Mouse (Mus musculus) heart, postnatal 25 days (tissue): ENCODE measurements around the gene Nmb. TPM values are rescaled to one million over a fixed set of nuclear protein-coding genes. Genes with fewer than 3 reads are reported as not detected.

Experiments used
- DNase-seq: peaks from one replicate; pipeline ENCODE4 v3.0.0; 2022; ENCODE audit warnings: low spot score
- intact Hi-C: fragments of 180-260 bp; cut with DNase I; formaldehyde crosslinking; loops from one replicate; pipeline ENCODE4 v1.15.1; 2025
- total RNA-seq, 2 experiments: library from RNA; stranded (reverse); gene quantifications; 2 replicates each; pipeline ENCODE4 v1.2.3; 2021

The Nmb gene
- total RNA-seq, 2 experiments from 2014 or later: 5.8 to 7.7 TPM

DNA sequence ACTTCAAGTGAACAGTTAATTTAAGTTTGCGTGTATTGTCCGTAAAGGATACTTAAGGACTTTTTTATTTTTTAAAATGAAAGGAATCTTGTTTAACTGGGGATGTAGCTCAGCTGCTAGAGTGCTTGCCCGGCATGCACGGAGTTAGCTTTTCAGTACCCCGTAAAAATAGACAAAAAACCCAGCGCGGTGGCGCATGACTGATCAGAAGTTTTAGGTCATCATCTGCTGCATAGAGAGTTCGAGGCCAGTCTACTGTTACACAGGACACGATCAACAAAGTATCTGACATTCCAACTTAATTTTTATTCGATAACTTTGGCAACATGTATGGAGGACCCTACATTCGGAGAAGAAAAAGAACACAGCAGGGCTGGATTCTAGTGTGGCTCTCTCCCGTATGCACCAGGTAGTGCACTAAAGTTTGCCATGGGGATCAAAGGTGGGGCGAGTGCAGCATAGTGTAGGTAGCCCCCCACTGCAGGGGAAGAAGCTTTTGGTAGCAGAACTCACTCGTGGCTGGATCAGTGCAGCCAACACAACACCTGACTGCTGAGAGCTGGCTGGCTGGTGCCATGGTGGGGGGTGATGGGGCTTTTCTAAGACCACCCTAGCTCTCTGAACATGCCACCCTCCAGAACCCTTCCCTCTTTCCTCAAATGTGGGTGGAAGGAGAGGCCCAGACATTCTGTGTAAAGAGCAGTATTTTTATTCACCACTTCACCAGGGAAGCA, 3.2 kb downstream of the Nmb start:
- DNase-seq: no peak
- intact Hi-C loops: loop anchor here (5.0 kb wide), 1 partner anchor 46 kb away; the partner anchor contains the start of gene Sec11a

DNA sequence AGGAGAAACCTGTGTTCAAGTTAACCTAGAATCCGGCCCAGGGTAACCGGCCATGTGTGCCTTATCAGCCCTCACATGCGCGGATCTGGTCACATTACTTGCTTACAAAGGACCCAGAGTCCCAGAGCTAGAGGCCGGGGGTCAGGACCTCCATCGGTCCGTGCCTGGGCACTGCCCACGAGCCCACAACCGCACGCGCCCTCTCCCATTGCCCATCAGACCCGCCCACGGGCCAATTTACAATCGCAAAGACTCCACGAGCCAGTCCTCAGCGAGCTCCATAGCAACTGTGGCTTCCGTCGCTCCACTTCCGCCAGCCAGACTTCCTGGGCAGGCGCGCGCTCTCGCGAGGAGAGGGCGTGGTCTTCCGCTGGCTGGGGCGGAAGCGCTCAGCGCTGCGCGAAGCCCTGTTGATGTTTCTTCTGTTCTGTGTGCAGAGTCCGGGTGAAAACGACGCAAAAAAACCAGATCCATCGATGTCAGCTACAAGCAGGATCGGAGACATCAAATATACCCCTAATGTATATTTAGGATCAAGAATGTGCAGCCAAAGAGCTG, 3.9 kb downstream of the Nmb start, which contains the start of gene Wdr73:
Wdr73 (minus strand) TSS at position 326 of the 558 bp plus-strand sequence.
- intact Hi-C loops: loop anchor here (5.0 kb wide), 1 partner anchor 46 kb away; the partner anchor contains the start of gene Sec11a

DNA sequence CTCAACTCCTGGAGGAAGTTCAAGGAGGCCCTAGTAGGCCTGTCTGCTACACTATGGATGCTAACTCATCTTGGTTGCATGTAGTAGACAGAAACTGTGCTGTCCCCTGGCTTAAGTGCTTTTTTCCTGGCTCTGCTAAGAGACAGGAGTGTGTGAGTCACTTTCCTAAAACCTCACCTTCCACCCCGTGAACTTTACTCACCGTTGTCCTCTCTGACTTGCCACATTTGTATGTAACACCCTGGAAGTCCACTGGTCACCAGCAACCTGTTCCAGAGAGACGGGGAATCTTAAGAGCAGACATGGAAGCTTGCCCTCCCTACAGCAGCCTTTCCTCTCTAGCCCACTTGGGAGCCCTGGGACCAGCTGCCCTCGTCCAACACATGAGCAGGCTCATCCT, 7.2 kb downstream of the Nmb start:
- no peak for DNase-seq
- intact Hi-C loops: loop anchor here (2.0 to 10.0 kb wide), 2 partner anchors 97 to 447 kb away; partner anchors contain the start of gene Rps17

More for the DNA sequence above, 3.9 kb downstream of the Nmb start, which contains the start of gene Wdr73:
- peak; percentile 84 for DNase-seq

DNA sequence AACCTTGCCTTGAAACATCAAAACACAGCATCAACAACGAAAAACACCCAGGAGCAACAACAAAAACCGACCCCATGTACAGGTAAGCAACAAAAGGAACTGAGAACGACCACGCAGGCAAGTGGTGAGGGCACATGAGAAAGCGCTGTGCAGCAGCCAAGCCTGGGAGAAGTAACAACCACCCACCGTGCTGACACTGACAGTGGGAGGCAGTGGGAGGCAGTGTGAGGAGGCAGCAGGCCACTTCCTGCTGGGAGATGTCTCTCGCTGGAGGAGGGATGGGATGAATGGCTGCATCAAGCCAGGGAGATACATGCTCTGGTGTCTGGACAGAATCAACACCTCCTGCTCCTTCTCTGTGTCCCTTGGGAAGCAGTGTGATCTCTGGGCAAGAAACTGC, 7.7 kb downstream of the Nmb start:
- no peak for DNase-seq
- intact Hi-C loops: loop anchor here (10.0 kb wide), 1 partner anchor 448 kb away; the partner anchor contains the start of gene Rps17

DNA sequence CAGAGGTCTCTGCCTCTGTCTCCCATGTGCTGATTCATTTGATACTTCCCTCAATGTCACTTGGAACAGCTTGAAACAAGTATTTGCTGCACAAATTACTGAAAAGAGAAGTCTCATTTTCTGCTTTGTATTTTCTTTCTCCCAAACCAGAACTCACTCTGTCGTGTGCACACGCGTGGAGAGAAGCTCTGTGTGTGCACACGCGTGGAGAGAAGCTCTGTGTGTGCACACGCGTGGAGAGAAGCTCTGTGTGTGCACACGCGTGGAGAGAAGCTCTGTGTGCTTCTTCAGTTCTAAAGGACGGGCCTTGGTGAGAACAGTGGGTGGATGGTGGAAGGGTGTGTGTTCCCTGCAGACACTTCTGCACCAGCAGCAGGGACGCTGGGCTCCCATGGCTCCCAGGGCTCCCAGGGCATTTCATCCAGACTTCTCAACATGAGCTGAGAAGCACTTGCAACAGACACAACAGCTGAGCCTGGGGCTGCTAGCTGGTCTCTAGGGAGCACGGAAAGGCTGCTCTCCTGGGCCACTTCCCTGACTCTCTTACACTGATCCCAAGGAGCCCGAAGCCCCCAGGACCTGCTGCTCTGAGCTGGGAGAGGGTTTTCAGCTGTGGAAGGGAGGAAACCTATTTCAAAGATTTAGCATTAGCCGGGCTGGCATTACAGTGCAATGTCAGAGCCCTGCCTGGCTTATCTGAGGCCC, 9.9 kb downstream of the Nmb start:
- no peak for DNase-seq
- intact Hi-C loops: loop anchor here (10.0 kb wide), 1 partner anchor 450 kb away; the partner anchor contains the start of gene Rps17

DNA sequence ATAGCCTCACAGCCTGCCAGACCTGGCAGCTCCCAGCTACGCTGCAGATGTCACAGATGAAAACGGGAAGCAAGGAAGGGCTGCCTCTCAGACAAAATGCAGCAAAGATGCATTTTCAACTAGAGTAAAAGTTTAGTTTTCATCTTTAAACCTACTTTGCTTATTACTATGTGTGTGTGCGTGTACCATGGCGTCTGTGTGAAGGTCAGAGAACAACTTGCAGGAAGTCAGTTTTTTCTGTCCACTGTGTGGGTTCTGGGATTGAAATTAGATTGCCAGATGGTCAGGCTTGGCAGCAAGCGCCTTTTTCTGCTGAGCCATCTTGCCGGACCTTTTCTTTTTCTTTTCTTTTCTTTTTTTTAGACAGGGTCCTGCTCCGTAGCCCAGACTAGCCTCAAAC, 10.7 kb downstream of the Nmb start:
- no peak for DNase-seq
- intact Hi-C loops: loop anchor here (10.0 kb wide), 1 partner anchor 451 kb away; the partner anchor contains the start of gene Rps17

DNA sequence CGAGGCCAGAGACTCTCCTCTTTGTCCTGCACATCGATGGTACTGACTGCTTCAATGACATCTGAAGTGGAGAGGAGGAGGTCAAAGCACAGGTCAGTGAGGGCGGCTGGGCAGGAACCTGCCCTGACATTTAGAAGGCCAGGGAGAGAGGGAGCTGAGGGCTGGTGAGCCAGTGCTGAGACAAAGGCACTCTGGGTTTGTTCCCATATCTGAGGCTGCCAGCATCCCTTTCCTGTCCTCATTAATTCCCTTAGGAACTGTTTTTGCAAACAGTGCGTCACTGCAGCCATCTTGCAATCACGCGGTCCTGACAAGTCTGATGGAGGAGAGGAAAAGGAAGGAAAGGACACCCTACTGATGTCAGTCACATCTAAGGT, 11.1 kb downstream of the Nmb start:
- intact Hi-C loops: loop anchor here (10.0 kb wide), 1 partner anchor 451 kb away; the partner anchor contains the start of gene Rps17
- DNase-seq: no peak

DNA sequence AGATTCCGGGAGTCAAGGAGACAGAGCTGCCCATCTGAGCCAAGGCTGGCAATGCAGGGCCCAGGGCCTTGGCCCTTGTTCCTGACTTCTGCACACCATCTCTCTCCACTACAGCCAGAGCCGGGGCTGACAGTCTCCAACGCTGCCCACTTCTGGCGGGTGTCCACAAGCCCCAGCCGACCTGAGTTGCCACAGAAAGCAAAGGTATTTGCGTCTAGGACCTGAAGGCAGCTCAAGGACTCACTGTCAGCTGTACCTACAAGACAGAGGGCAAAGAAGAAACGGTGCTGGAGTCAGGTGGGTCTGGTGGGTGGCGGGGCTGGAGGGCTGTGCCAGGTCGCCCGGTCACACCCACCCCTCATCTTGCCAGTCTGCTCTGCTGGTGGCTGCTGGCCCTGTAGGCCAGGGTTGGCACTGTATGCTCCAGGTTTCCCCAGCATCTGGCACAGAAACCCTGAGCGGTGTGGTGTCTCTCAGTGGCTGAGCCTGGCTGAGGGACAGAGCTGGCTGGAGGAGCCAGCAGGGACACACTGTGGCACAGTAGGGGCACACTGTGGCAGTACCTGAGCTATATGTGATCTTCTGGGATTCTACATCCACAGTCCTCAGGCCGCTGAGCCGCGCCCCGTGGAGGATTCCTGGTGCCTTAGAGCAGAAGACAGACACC, 11.7 kb downstream of the Nmb start:
- no peak for DNase-seq
- intact Hi-C loops: loop anchor here (10.0 kb wide), 1 partner anchor 452 kb away; the partner anchor contains the start of gene Rps17

DNA sequence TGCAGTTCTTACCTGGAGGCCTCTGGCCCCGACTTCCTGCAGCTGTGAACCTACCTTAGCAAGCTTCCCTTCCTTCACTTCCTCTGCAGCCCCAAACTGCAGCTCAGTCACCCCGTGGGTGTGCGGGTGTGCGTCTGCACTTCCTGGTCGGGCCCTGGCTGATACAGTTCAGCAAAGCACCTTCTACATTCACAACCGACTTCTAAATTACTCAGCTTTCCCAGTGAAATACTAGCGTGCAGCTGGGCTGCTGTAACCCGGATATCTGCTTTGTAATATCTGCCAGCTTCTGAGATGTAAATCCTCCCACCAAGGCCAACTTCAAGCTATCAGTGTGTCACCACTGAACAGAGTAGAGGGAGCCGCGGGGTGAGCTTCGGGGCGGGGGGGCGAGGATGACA, 15.0 kb downstream of the Nmb start:
- intact Hi-C loops: loop anchor here (10.0 kb wide), 1 partner anchor 455 kb away; the partner anchor contains the start of gene Rps17

DNA sequence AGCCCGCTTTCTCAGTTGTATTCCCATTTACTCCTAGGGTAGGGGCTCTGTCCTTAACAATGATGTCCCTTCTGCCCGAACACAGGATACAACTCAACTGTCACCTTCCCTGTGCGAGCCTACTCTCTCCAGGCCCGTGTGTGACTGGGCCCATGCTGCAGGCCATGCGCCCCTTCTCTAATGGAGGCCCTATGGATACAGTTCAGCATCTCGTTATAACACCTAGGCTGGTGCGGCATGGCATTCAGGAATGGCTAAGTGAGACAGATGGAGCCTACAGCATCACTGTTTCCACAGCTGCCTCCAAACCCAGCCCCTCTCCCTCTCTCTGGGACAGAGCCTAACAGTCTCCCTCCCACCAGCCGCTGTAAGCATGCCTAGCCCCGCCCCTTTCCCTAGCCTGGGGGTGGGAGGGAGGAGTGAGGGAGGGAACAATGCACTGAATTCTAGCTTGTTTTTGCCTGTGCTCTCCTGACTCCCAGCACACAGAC, 15.8 kb downstream of the Nmb start:
- intact Hi-C loops: no loop called here
- DNase-seq: peak; percentile 41

More for the DNA sequence above, 15.0 kb downstream of the Nmb start:
- no peak for DNase-seq

DNA sequence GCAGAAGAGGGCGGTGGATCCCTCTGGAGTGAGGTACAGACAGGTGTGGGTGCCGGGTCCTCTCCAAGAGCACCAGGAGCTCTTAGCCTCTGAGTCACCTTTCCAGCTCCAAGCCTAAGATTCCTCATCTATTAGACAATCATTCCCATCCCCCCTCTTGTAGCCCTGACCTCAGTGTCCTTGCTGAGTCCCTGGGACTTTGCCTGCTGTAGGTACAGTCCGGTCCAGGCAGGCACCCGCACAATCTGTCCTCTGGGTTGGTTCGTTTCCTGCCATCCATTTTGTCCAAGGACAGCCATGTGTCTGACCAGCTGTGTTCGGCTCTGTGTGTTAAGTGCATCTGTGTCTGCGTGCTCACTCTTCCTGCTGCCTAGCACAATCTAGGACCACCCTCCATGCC, 16.3 kb downstream of the Nmb start:
- no peak for DNase-seq
- intact Hi-C loops: no loop called here

DNA sequence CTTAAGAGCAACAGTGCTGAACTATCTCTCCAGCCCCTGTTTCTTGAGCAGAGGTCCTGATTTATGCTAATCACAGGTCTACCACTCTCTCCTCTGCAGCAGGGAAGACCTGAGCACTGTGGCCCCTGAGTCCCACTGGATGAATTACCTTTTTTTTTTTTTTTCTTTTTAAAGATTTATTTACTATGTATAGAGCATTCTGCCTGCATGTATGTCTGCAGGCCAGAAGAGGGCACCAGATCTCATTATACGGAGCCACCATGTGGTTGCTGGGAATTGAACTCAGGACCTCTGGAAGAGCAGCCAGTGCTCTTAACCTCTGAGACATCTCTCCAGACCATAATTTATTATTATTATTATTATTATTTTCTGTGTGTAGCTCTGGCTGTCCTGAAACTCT, 19.2 kb downstream of the Nmb start:
- no peak for DNase-seq
- intact Hi-C loops: loop anchor here (2.0 kb wide), 1 partner anchor 269 kb away; no protein-coding TSS in a partner anchor

DNA sequence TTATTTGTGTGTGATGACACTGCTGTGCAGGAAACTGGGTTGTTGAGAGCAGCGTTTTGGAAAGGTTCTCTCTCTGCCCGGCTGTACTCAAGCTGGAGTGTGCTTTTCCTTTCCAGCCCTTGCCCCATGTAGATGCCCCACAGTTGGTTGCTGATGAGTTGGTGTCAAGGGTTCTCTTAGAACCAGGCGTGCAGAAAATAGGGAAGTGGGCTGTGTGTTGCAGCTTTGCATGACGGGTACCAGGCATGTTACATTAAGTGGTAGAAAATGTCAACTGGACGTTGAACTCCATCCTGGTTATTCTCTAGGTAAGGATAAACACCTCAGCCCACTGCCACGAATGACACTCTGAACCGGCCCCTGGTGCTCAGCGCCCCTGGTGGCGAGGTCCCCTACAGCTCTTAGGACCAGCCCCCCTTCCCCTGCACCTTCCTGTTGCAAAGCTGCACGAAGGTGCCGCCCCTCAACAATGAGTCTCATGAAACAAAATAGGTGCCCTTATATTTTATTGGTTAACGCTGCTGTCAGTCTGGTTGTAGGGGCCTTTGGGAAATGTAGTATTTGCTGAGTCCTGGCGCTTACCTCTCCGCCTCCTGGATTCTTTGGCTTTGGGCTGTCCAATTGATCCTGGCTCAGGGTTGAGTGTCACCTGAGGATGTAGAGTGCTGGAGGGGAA, 21.9 kb downstream of the Nmb start:
- DNase-seq: no peak
- intact Hi-C loops: no loop called here

DNA sequence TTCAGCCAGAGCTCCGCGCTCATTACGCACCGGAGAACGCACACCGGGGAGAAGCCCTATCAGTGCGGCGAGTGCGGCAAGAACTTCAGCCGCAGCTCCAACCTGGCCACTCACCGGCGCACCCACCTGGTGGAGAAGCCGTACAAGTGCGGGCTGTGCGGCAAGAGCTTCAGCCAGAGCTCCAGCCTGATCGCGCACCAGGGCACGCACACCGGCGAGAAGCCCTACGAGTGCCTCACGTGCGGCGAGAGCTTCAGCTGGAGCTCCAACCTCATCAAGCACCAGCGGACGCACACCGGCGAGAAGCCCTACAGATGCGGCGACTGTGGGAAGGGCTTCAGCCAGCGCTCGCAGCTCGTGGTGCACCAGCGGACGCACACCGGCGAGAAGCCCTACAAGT, 29.1 kb downstream of the Nmb start:
- DNase-seq: no peak

DNA sequence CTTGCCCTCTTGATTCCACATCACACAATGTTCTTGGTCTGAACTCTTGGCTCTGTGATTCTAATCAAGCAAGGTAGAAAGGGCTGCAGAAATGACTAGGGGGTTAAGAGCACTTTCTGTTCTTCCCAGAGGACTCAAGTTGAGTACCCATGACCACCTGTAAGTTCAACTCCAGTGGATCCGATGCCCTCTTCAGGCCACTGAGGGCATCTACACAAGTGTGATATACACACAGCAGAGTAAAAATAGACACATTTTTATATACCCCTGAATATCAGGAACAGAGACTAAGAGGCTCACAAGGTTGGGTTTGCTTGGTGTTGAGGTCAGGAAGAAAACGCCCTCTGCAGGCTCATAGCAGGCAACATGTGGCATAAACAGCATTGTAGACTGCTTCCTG, 31.2 kb downstream of the Nmb start:
- DNase-seq: no peak
- intact Hi-C loops: no loop called here

More for the DNA sequence above, 29.1 kb downstream of the Nmb start:
- intact Hi-C loops: no loop called here

DNA sequence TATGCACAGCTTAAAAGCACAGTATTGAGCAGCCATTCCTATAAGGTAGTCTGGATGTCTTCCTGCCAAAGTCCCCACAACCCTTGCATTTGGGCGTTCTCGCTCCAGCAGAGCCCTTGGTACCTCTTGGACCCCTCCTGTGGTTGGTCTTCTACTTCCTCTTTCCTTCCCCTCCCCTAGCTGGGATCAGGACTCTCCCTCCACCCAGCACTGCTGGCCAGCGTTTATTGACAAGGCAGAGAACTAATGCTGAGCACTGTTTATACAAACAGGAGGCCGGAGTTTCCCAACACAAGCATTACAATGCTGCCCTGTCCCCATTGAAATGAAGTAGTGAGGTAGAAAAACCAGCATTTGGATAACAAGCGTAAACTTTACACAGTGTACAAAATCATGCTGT, 31.8 kb downstream of the Nmb start:
- no peak for DNase-seq
- intact Hi-C loops: no loop called here

DNA sequence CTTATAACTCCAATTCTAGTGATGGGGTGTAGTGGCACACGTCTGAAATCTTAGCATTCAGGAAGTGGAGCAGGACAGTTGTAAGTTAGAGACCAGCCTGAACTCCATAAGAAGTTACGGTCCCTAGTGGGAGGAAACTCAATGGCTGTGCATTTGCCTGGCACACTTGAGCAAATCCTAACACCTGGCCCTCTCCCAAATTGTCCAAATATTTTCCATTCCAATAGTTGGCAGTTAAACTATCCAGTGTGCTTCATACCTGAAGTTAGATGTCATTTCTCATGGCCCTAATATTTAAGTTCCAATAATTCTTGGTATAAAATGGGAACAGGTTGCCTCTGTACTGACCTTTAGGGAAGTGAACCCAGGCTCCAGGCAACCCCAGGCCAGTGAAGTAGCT, 36.2 kb downstream of the Nmb start:
- intact Hi-C loops: loop anchor here (10.0 kb wide), 1 partner anchor 476 kb away; the partner anchor contains the start of gene Rps17
- DNase-seq: no peak

DNA sequence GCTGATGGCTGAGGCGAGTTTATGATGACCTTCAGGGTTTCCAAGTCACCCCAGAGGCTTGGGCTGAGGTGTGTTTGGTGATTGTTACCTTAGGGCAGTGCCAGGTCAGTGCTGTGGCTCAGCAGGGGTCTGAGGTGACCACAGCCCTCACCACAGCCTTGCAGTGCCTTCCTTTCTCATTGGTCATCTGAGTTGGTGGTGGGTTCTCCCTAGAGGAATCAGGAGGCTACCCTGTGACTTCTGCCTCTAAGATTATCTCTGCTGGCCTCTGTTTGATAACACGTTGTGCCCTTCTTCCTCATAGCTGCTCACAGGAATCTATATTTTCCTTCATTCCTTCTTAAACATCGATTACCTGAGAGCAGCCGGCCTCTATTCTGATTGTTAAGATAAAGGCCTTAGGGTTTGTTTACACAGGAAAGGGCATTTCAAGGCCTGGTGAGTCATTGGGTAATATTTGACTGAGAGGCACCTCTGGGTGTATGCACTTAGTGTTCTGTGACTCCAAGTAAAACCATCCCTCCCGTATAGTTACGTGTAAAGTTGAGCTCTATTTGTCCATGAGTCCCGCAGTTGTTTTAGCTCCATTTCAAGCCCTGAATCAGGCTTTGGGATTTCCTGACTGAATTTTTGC, 38.2 kb downstream of the Nmb start:
- intact Hi-C loops: loop anchor here (10.0 kb wide), 1 partner anchor 478 kb away; the partner anchor contains the start of gene Rps17
- no peak for DNase-seq
